Mouse (Mus musculus) lung, adult 18-20 months (tissue): ENCODE results near the gene Crybg3.

Experiments
- DNase-seq, 2 experiments: peaks; one replicate each; pipeline ENCODE4 v3.0.0; 2022; ENCODE audit warnings: mixed read lengths in 2 of 2

Gene Crybg3

GRCm38 (mm10) chr16:59579237-59579636 is 21.5 kb downstream of the Crybg3 start:
- no peak for DNase-seq

GRCm38 (mm10) chr16:59573961-59574360 is 26.8 kb downstream of the Crybg3 start:
- DNase-seq, result no peak

DNA sequence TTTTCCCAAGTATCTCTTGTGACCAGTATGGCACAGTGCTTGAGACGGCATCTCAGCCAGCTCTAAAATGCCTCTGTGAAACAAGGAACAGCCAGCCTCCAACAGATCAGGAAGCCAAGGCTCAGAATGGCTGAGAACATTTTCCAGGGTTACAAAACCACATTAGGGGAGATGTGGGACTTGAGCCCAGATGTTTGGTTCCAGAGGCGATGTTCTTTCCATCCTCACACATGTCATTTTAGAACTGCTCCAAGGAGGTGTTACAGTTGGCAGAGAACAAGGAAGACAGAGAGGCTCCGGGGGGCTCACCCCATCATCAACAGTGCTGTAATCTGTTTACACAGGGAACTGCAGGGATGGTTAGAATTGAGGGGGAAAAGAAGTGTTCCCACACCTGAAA is 28.1 kb downstream of the Crybg3 start:
- no peak for DNase-seq

DNA sequence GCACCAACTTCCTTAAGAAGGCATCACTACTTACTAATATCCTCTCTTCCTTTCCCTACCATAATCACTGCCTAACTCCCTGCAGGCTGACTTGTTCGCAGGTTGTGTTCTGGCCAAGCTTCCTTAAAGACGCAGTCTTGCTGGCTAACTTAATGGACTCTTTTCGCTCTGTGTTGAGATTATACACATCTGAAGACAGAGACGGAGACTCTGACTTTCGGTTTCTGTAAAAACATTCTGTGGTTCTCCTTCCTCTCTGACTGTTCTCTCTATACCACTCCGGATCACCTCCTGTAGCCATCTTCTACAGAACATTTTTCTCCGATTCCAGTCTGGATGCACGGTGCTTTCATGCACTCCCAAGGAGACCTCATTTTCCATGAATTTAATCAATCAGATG is 30.0 kb downstream of the Crybg3 start:
- no peak for DNase-seq

- no peak for DNase-seq
Measured at GRCm38 (mm10) chr16:59569837-59570236, 30.9 kb downstream of the Crybg3 start.

GRCm38 (mm10) chr16:59567721-59568381 is 32.9 kb downstream of the Crybg3 start:
- peak; percentile 36 to 54 for DNase-seq

- peak; percentile 58 to 59 for DNase-seq
Measured at GRCm38 (mm10) chr16:59566437-59566836, 34.3 kb downstream of the Crybg3 start.

DNA sequence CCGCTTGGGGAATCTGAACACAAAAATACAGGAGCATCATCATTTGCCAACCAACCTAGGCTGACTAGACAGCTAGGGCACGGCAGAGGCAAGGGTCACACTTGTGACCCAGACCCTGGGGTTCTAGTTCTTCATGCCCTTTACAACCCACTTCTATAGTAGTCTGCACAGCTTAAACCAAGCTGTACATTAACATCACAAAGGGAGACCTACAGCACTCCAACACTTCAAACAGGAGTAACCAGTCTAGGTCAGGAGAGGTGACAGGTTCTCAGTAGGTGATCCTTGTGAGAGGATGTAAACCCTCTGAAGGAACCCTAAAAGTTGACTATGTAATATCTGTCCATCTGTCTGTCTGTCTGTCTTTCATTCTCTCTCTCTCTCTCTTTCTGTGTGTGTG is 35.1 kb downstream of the Crybg3 start:
- DNase-seq, result no peak

DNA sequence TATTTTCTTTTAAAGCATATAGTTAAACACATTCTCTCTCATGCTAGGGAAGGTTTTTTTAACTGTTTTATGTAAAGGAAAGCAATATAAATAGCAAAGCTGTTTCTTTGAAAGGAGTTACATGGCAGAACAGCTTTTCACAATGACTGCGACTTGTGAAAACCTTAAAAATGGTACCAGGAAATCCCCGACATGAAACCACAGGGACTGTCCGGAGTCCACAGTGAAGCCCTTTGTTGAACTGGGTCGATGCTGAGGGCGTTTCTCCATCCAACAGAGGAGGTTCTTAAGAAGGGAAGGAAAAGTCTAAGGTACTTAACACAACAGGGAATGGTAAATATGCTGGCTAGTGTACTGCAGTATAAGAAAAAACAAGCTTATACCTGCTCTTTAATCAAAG is 36.8 kb downstream of the Crybg3 start:
- DNase-seq, result no peak

- DNase-seq, result peak; percentile 28 to 36
Measured at GRCm38 (mm10) chr16:59559300-59560200, 41.2 kb downstream of the Crybg3 start.

GRCm38 (mm10) chr16:59558916-59559299 is 41.9 kb downstream of the Crybg3 start:
- no peak for DNase-seq

GRCm38 (mm10) chr16:59553490-59554161 is 47.2 kb downstream of the Crybg3 start:
- DNase-seq, result no peak

GRCm38 (mm10) chr16:59551507-59551906 is 49.3 kb downstream of the Crybg3 start:
- no peak for DNase-seq

GRCm38 (mm10) chr16:59549631-59550030 is 51.1 kb downstream of the Crybg3 start:
- no peak for DNase-seq

GRCm38 (mm10) chr16:59548582-59548947 is 52.2 kb downstream of the Crybg3 start:
- no peak for DNase-seq

GRCm38 (mm10) chr16:59547887-59548581 is 52.7 kb downstream of the Crybg3 start:
- peak; percentile 37 to 58 for DNase-seq

GRCm38 (mm10) chr16:59547466-59547865 is 53.3 kb downstream of the Crybg3 start:
- DNase-seq, result no peak

DNA sequence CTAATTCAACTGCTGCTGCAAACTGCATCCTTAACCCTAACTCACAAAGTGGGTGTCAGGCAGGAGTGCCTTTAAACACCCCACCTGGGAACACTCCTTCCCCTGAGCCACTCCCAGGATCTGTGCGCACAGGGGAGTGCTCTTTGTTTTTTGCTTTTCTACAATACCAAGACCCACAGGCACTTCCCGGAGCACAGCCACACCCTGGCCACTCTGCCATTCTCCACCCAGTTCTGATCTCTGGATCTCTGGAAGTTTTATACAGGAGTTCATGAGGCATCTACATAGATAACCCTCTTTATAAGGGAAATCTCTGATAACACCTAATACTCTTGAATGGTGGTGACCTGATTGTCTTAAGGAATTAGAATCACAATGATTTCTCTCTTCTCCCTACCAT is 55.4 kb downstream of the Crybg3 start:
- DNase-seq, result no peak

DNA sequence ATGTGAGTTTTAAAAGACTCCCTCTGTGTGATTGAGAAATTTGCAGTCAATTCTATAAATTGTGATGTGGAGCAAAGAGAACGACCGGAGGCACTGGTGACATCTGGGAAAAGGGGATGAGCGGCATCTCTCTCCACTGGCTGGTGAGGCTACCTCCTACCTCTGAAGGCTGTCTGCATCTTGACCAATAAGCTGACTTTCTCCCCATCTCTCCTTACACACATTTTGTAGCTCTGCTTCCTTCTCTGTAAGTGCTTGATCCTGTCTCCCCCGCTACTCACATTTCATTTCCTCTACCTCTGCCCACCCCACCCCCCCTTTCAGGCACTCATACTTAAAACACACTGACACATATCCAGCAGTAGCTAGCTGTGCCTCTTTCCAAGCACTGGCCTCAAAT is 59.4 kb downstream of the Crybg3 start:
- DNase-seq, result no peak

GRCm38 (mm10) chr16:59540944-59541343 is 59.8 kb downstream of the Crybg3 start:
- no peak for DNase-seq

DNA sequence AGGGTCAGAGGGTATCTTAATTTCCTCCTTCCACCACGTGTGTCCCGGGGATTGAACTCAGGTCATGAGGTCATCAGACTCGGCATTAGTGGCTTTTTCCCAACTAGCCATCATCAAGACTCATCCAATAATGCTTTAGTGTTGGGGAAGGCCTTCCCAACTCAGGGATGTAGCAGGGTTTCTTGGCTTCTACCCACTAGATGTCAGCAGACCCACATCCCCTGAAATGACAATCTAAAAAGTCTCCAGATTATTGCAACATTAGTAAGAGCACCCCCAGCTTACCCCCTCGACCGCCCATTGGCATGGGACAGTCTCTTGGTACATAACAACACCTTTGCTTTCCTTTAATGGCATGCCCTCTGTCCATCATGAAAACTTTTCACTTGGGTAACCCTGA is 65.1 kb downstream of the Crybg3 start:
- no peak for DNase-seq

DNA sequence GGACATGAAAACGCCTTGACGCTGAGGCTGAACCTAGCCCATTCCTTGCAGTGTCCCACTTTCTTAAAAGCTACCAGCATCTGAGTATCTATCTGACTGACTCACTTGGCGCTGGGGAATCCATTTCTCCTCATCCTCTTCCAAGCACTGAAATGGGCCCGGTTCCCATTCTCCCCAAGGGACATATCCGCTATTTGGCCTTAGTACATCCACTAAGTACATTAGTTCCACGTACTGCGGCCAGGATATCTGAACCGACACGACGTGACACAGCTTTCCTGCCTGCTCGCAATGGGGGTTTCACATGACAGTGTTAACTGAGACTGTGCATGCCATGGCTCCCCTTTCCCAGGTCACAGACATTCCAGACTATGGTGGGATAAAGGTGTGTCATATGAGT is 66.4 kb downstream of the Crybg3 start:
- DNase-seq, result no peak

DNA sequence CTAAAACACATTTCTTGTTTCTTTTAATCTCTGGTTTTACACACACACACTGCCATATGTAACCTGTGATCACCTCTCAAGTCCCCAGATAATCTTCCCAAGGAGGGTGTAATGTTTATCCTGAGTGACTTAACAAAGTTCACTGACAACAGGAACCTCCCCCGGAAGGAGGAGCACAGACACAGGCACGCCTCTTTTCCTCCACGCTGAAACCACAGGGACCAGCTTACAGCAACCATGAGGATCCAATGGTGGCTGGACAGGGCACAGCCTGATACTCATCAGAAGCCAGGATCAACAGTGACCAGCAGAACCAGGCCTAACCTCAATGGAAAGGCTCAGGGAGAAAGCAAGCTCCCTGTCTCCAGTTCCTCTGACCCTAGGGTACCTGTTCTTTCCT is 68.2 kb downstream of the Crybg3 start:
- DNase-seq, result no peak
